Mouse (Mus musculus): ENCODE data around the gene Sgms1.

Gene Sgms1

GRCm38 (mm10) chr19:32263753-32264152 is 125.8 kb downstream of the Sgms1 start:
- DNase-seq, result no peak

DNA sequence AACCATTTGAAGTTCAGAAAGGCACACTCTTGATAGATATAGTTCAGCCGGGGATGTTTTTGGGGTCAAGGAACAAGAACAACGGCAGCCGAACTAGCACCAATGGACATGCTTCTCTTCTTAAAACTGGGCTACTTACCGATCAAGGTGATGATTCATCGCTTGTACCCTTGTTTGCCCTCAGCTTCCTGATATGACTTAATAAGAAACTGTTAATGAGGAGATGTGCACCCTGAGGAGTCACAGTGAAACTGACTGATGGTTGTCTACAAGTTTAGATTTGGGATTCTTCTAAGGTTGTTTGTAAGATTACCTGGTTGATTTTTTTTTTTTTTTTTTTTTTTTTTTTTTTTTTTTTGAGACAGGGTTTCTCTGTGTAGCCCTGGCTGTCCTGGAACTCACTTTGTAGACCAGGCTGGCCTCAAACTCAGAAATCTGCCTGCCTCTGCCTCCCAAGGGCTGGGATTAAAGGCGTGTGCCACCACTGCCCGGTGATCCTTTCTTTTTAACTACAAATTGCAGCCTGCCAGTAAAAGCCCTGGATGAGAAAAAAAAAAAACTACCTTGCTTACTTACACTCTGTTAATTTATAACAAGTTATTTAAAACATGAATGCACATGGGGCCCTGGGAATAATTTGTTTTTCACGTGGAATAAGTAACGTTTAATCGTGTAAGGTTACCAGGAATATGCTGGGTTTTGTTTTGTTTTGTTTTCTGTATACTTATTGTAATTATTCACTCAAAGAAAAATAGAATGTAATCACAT is 126.5 kb downstream of the Sgms1 start:
- DNase-seq, result no peak

DNA sequence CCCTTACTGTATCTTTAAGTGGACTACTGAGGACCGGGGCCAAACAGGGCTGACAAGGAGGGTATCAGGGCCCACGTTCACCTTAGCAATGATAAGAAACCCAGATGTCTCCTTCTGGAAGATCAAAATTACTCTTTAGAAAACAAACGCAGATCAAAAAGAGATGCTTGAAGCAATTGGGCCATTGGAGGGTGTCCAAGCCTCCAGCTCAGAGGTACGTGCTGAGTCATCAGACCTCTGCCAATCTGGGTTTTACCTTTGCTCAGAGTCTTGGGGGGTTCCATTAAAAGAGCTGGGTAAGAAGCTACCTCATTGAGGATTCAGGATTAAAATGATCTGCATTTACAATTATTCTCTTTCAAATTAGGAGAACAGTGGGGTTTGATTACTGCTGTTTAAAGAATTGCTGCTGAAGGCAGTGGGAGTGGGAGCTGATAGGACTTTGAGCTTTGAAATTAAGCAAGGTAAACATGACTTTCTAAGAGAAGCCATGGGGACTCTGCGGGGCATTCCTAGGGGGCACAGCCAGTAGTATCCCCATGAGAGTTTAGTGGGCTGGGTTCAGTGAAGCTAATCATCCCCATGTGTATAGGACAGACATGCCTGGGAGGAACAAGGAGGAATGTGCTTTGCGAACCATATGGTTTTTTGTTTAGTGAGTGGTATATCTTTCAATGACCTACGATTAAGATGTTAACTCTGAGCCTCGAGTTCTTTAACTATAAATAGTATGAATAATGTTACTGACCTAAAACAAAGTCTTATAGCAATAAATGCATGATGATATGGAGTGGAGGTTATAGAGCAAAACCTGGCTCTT is 128.4 kb downstream of the Sgms1 start:
- no peak for DNase-seq

DNA sequence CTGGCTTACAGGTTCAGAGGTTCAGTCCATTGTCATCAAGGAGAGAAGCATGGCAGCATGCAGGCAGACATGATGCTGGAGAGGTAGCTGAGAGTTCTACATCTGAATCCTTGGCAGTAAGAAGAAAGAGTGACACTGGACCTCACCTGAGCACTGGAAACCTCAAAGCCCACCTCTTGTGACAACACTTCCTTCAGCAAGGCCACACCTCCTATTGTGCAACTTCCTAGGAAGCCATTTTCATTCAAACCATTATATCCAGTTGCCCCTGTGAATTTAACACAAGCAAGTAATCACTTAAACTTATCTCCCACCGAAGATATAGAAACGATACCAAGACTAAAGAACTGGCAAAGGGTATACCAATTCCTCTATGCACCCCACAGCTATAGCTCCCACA is 129.7 kb downstream of the Sgms1 start:
- DNase-seq, result no peak

DNA sequence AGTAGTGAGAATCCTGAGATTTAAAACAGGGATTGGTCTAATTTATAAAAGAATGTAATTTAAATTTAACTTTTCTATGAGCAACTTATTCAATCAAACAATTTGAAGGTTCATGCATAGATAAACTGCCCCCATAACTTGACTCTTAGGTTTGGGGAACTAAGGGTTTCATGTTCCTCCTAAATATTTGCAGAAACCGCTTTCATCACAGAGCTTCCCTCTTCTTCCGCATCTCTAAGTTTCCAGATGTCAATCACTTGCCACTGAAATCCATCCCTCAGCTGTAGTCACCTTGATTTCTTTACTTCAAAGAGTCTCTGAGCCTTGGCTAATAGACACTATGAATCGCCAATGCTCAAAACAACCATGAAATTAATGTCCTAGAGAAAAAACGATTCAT is 130.5 kb downstream of the Sgms1 start:
- DNase-seq, result no peak

DNA sequence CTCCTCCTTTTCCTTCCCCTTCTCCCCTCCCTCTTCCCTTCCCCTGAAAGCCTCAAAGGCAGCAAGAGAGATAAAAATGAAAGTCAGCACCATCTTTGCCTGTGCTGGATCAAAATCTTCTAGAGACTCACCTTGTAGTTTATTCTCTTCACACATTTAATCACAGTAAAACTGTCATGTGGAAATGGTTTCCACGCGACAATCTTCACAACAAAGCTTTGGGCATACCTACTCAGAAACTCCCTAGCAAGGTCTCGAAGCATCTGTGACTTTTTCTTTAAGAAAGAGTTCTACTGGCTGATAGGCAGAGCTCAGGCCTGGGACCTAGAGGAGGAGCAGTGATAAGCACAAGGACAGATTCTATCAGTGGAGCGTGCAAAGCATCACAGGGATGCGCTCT is 131.4 kb downstream of the Sgms1 start:
- DNase-seq, result no peak

- DNase-seq, result no peak
These were observed 131.9 kb downstream of the Sgms1 start for GRCm38 (mm10) chr19:32257616-32258015.

DNA sequence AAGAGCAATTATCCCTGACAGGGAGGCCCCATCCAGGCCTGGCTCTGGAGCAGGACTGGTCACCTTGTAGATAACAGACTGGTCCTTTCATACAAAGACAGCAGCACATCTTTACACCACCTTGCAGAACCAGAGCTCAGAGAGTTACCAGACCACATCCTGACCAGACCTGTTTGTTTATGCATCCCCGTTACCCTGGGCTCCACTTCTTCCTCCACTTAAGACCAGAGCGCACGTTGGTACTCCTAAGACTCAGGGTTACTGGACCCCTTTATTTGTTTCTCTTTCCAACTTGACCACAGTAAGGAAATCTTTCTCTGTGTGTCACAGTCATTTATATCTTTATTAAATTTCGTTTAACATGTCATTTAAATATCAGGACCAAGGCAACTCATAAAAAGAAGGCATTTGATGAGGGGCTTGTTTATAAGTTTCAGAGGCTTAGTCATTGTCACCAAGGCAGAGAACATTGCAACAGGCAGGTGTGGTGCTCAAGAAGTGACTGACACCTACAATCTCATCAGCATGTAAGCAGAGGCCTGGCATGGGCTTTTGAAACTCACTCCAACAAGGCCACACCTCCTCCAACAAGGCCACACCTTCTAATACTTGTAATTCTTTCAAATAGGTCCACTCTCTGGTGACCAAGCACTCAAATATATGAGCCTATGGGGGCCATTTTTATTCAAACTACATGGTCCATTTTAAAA is 132.7 kb downstream of the Sgms1 start:
- no peak for DNase-seq

DNA sequence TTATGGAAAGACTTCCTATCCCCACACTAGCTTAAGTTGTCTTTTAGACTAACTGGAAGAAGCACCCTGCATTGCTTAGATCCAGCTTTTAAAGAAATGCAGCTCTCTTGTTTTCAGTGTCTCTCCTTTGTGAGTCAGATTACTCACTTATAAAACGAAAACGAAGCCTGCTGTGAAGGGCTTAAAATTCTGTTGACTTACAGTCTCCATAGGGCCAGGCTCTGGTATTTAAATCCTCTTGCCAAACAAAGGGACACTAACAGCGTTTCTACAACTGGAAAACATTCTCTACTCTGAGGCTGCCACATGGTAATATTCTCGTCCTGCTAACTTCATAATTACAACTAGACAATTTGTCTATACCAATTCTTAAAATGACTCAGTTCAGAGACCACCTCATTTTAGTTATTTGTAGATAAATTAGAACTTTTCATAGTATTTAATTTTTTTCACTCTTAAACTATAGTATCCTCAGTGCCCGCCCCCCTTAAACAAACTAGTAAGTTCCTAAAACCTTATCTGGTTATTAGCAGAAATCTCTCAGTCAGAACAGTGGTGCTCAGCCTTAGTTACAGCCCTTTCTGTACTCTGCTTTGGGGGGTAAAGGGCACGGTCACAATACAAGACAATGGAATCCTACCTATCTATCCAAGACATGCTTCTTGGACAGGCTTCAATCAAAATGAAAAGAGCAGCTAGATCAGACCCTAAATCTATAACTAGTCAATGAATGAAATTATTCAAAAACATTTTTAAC is 133.9 kb downstream of the Sgms1 start:
- no peak for DNase-seq

GRCm38 (mm10) chr19:32254739-32255344 is 134.7 kb downstream of the Sgms1 start:
- DNase-seq, result no peak

- no peak for DNase-seq
These were observed 135.3 kb downstream of the Sgms1 start for GRCm38 (mm10) chr19:32254204-32254603.

- DNase-seq, result no peak
These were observed 136.5 kb downstream of the Sgms1 start for GRCm38 (mm10) chr19:32252987-32253386.

- no peak for DNase-seq
These were observed 137.1 kb downstream of the Sgms1 start for GRCm38 (mm10) chr19:32252451-32252850.

DNA sequence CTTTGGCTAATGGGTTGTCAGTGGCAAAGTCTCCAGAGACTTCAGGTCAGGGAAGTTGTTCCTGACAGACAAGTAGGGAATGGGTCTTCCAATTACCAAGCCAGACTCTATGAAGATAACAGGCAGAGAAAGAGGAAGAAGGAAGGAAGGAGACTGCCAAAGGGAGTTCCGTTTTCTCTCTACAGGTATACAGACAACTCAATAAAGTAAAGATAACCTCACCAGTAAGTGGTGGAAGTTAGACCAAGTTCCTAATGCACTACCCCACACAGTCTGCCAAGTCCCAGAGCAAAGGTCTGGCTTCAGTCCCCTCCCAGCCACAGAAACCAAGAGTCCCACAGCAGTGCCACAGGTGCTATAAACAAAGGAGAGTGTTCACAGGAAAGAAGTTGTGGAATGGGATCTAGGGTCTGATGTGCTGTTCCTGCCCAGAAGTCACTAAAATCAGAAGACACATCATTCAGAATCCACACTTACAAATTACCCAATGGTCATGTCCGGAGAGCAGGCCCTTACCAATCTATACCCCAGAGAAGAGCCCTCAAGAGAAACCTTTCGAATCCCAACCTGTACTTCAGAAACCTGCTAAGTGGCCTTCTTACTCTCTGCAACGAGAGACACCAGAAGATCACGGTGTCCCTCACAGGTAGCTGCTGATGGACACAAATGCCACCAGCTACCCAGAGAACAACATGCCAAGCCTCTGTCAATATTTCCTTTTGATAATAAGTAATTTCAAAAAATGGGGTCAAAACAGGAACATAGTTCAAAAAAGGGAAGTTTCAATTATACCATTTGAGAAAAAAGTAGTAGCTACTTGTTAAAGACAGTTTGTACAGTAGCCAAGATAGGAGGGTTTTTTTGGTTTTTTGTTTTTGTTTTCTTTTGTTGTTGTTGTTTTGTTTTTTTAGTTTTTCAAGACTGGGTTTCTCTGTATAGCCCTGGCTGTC is 140.1 kb downstream of the Sgms1 start:
- no peak for DNase-seq

DNA sequence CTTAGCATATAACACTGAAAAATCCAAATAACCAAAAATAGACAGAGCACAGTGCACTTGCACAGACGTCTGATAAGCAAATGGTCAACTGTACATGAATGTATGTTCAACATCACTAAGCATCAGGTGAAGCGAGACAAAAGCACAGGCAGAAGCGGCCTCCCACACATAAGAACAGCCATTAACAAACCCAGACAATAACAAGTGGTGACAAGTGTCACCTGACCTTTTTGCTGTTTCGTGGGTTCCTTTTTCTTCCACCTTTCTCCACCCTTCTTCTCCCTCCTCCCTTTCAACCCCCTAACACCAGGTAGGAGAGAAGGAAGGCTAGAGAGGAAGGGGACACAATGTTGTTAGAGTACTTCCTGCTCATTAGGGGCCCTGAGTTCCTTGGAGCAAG is 144.6 kb downstream of the Sgms1 start:
- no peak for DNase-seq

GRCm38 (mm10) chr19:32243246-32243645 is 146.3 kb downstream of the Sgms1 start:
- DNase-seq, result no peak

GRCm38 (mm10) chr19:32242153-32242552 is 147.4 kb downstream of the Sgms1 start:
- DNase-seq, result peak; percentile 33

GRCm38 (mm10) chr19:32240417-32240990 is 149.0 kb downstream of the Sgms1 start:
- DNase-seq, result no peak

DNA sequence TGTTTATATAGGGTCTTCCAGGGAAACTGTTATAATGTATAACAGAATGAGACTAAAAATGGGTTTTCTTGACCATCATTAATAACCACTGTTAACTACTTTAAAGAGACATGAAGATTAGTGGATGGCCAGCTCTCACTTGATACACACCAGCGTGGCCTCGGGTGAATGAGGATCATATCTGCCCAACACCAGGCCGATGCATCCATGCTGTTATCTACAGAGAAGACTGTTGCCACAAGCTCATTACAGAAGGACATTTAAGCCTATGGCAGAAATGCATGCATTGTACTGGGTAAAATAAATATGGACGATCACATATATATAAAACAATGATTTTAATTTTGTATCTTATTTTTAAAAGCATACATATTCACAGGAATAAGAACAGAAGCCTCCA is 149.6 kb downstream of the Sgms1 start:
- DNase-seq, result no peak

GRCm38 (mm10) chr19:32239459-32239792 is 150.1 kb downstream of the Sgms1 start:
- no peak for DNase-seq
